Mouse (Mus musculus): ENCODE measurements around the gene Ilf2.

Ilf2 gene

GRCm38 (mm10) chr3:90512276-90512675 lies 36.4 kb downstream of the Ilf2 start:
- no peak for DNase-seq

DNA sequence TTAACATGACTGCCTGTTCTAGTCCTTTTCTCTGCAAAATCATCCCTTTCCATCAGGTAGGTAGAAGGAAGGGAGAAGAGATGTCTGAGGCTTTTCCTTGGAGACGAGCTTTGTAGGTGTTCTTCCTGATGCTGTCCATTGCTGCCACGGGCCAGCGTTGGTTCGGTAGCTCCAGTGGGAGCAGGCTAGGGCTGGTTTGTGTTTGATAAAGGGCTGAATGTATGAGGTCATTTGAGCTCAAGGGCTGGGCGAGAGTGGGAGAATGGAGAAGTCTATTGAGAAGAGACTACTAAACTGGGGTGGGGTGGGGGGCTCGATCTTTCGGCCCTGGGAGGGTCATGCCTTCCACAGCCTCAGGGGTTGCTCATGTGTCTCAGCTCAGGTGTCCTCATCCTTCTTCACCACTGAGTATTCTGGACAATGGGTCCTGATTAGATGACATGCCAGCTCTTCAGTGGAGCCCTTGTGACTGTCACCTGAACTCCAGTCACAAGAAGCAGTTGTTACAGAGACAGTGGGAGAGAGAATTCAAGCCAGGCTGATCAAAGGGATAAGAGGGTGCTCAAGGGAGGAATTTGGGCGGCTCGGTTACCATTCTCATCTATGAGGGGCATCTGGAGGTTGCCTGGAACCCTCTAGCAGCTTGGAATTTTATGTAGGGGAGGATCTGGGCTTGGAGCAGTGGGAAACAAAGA lies 37.2 kb downstream of the Ilf2 start:
- DNase-seq, result no peak

DNA sequence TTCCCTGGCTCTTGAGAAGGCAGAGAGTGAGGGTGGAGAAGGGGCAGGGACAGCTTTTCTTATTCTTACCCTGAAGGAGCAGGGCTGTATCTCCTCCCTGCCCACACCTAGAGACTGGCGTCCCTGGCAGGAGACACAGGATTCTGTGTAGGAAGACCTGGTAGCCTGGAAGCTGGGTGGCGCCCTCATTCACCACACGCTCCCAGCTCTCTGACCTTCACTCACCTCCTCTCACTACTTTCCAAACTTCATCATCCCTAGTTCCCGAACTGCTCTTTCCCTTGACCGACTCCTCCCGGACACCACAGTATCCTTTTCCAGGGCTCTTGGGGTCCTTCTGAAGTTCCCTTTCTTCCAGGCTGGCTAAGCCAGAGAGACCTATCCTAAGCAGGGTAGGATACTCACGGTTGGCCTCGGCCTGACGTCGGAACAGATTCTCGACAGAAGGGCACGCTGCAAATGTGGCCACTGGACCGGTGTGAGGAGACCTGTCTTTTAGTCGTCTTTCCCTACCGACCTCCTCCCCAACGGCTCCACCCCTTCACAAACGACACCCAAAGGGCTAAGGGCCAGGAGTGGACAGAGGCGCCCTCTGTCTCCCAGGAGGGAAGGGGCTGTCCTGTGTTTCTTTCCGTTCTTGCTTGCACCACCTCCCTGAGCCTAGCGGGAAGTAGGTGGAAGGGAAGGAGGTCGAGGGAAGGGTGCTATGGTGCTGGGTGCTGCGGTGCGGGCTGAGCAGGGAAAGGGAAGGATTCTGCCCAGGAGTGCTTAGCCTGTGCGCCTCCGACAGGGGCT lies 38.1 kb downstream of the Ilf2 start, which contains the start of the genes S100a1 and S100a13:
TSS of gene S100a1 (minus strand) at position 597 of the 795 bp plus-strand sequence.
TSS of gene S100a13 (plus strand) at position 640 of the 795 bp plus-strand sequence.
- DNase-seq, result no peak

DNA sequence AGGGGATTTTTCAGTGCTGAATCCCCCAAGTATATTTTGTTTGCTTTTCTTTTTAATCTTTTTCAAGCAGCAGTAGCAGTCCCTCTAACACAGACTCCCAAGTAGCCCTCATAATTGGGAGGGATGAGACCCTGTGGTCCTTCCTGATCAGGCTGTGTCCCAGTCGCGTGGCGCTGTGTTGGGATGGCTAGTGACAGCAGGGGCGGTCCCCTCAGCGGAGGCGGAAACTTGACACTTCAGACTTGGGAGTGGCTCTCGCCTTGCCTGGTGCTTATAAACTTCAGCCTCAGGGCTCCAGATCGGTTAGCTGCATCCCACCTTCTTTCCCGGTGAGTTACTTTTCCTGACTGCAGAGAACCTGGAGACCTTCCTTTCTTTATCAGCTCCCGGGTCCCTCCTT lies 38.8 kb downstream of the Ilf2 start:
- peak; percentile 29 for DNase-seq

DNA sequence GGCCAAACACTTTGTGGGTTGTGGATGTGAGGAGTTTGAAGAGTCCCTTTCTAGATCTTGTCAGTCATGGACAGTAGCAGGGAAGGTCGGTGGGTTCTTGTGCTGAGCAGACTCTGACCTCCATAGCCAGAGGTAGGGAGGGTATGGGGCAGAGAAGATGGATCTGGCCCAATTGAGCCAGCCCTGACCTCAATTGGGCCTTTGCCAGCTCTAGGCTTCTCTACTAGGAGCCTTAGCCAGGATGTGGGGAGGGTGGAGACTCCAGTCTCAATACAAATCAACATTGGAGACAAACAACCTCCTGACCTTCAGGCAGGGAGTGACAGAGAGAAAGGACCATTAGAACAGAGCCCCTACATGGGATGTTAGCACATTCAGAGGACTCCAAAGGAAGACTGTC lies 39.3 kb downstream of the Ilf2 start:
- DNase-seq, result no peak

DNA sequence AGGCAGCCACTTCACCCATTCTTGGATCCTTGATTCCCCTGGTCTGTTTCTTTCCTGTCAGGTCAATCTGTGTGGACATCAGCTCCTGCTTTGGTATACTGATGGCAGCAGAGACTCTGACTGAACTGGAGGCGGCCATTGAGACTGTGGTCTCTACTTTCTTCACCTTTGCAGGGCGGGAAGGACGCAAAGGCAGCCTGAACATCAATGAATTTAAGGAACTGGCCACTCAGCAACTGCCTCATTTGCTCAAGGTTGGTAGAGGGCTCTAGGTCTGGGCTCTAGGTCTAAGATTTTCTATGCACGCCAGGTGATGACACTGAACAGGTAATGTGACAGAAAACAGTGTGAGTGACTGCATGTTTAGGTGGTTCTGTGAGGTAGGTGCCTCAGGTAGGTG lies 39.9 kb downstream of the Ilf2 start:
- no peak for DNase-seq

- DNase-seq, result no peak
These were observed 41.8 kb downstream of the Ilf2 start for GRCm38 (mm10) chr3:90517711-90518110.

GRCm38 (mm10) chr3:90525421-90525820 lies 49.5 kb downstream of the Ilf2 start:
- DNase-seq, result no peak

GRCm38 (mm10) chr3:90526076-90526475 lies 50.1 kb downstream of the Ilf2 start:
- no peak for DNase-seq

DNA sequence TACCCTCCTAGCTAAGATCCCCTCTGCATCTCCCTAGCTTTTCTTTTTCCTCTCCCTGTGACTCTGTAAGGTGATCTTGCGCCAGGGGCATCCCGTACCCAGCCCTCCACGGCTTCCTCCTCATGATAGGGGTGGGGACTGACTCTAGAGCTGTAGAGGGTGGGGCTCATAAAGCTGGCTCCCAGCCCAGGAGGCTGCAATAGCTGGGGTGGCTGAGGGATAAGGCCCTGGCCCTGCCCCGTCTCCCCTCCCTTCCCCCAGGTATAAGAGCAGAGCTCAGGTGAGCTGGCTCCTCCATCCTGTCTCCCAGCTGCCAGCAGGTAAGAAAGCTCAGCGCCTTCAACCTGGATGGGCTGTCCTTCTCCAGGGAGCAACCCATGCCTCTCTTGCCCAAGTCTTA lies 50.7 kb downstream of the Ilf2 start, which contains the start of gene S100a14:
TSS of gene S100a14 (plus strand) at position 277 of the 400 bp plus-strand sequence.
- no peak for DNase-seq

- DNase-seq, result no peak
These were observed 51.5 kb downstream of the Ilf2 start for GRCm38 (mm10) chr3:90527291-90527873.

DNA sequence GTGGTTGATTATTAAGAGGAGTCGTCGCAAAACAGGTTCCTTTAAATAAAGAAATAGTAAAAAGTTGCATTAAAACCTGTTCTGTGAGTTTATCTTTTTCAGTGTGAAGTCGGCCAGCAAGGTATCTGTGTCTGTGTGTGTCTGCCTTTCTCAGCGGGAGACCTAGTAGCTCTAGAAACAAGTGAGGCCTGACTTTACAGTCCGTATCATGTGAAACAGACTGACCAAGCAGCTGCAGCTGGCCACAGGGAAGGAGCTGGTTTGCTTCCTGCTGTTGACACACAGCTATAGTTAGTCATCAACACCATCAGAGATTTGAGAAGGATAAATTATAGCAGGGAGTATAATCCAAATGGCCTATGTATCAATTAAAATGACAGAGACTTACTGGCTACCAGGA lies 55.8 kb downstream of the Ilf2 start:
- no peak for DNase-seq

DNA sequence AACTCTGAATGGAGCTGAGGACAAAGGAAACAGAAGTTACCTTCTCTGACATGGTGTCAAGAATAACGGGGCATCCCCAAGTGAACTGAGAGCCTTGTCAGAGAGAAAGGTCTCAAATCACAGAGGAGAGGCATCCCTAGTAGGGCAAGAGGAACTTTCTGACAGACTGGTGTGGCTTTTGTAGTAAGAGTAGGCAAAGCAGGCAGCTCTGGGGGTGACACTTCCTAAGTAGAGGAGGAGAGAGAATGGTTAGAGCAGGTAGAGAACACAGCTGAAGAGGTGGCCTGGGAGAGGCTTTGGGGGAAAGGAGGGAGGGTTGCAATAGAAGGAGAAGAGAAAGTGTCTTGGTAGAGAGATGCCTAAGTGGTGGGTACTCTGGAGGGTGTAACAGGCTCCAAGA lies 59.5 kb downstream of the Ilf2 start:
- DNase-seq, result no peak

DNA sequence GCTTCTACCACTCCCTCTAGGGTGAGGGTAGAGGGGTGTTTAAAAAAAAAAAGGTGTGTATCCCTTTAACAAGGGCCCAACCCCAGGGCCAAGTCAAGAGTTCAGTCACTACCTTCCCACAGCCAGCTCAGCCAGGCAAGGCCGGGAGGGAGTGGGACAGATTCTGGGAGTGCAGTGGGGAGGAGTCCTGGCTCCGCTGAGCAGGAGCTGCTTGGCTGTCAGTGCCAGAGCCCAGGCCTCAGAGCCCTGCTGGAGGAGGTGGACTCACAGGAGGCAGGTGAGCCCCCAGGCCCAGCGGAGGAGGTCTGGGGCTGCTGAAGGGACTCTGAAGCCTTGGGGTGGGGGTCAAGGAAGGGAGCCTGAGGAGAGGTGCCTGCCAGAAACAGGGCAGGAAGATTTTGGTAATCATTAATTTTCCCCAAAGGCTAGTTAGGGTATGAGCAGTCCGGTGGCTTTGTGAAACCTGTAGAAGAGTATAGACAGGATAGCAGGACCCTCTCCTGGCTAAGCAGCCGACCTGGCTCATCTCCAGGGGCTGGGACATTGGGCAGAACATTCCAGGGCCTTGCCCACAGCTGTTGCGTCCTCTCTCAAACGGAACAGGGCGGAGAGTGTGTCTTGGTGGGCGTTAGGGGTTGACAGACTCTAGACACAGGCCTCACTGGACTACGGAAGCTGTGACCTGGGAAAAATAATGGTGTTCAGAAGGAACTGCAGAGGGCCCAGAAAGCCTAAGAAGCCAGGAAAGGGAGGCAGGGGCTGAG lies 61.4 kb downstream of the Ilf2 start, which contains the start of gene S100a16:
TSS of gene S100a16 (plus strand) at position 114 of the 764 bp plus-strand sequence.
- no peak for DNase-seq

- DNase-seq, result no peak
These were observed 62.0 kb downstream of the Ilf2 start for GRCm38 (mm10) chr3:90537905-90538296.

Measured in right cerebral cortex, postnatal 4 days (tissue).